Mouse (Mus musculus) liver, embryonic 11.5 days (tissue): Measurements from ENCODE around the gene Gys1. TPM values are rescaled to one million over a fixed set of nuclear protein-coding genes. Genes with fewer than 3 reads are reported as not detected.

ENCODE experiments used
- ATAC-seq: fragments of 200-750 bp; cut with Nextera tagmentation; replicated peaks from 2 replicates; pipeline ENCODE4 v1.8.0; 2017; ENCODE audit warnings: moderate number of reproducible peaks, mild to moderate bottlenecking, moderate TSS enrichment, moderate library complexity; ENCODE audit not compliant: low FRiP score
- DNase-seq: peaks from one replicate; pipeline ENCODE4 v3.0.0-alpha.2; 2017; ENCODE audit warnings: low spot score
- H3K27ac ChIP-seq: fragments of 300-500 bp; sonication (generic); 2 replicates; pipeline ENCODE4 v1.5.1; 2014; ENCODE audit warnings: mild to moderate bottlenecking, low read depth, low read length, control low read depth
- H3K27me3 ChIP-seq: fragments of 300-500 bp; sonication (generic); replicated peaks from 2 replicates; pipeline ENCODE4 v1.6.1; 2014; ENCODE audit warnings: low read length, mixed read lengths; ENCODE audit not compliant: control insufficient read depth, insufficient read depth
- H3K36me3 ChIP-seq: fragments of 300-500 bp; sonication (generic); 2 replicates; pipeline ENCODE4 v1.6.1; 2014; ENCODE audit warnings: mild to moderate bottlenecking, low read length, moderate library complexity, mixed read lengths; ENCODE audit not compliant: control insufficient read depth, insufficient read depth
- H3K4me1 ChIP-seq: fragments of 300-500 bp; sonication (generic); replicated peaks from 2 replicates; pipeline ENCODE4 v1.6.1; 2014; ENCODE audit warnings: low read length, mixed read lengths; ENCODE audit not compliant: control insufficient read depth, insufficient read depth
- H3K4me2 ChIP-seq: fragments of 300-500 bp; sonication (generic); 2 replicates; pipeline ENCODE4 v1.6.1; 2014; ENCODE audit warnings: mild to moderate bottlenecking, control low read depth, moderate library complexity
- H3K4me3 ChIP-seq: fragments of 300-500 bp; sonication (generic); 2 replicates; pipeline ENCODE4 v1.5.1; 2014; ENCODE audit warnings: low read depth, low read length, control low read depth
- H3K9ac ChIP-seq: fragments of 300-500 bp; sonication (generic); 2 replicates; pipeline ENCODE4 v1.6.1; 2014; ENCODE audit warnings: low read depth, low read length, control low read depth
- H3K9me3 ChIP-seq: fragments of 300-500 bp; sonication (generic); 2 replicates; pipeline ENCODE4 v1.6.1; 2016; ENCODE audit warnings: low read length, inconsistent platforms, mixed read lengths; ENCODE audit not compliant: control insufficient read depth
- WGBS: fragments of 180-500 bp; shearing (Covaris S2); extraction: QIAGEN DNeasy Blood & Tissue Kit; methylation state at CpG from one replicate; pipeline ENCODE4 v1.1.7; 2014; 5-methylcytosine and 5-hydroxymethylcytosine counted together
- polyA plus RNA-seq: library from polyadenylated mRNA; unstranded; fragments of >200 nt; fragmentation: Nextera tagmentation; extraction: Ambion mirVana; gene quantifications from 2 replicates; pipeline ENCODE4 v1.2.1, GENCODE M21; 2014

Gene Gys1
- polyA plus RNA-seq, 1 experiment from 2014 or later = 23.7 TPM

GRCm38 (mm10) chr7:45487861-45488292 is 53.2 kb downstream of the Gys1 start:
- WGBS = 34% methylated on average over 11 of the region's 11 CpGs
- Histone ChIP-seq H3K4me1 (peaks cover 43% of the 10 kb centered on the region), H3K27me3 (no peaks in the 10 kb centered on the region), H3K27ac (peak overlapping the region; percentile 60; the same call in 1 of the 2 replicates), H3K4me2 (peak overlapping the region; percentile 73), H3K4me3 (peak overlapping the region; percentile 52), H3K36me3 (0 out of 2 replicates have a peak, but pooled peaks cover under 1% of the 10 kb centered on the region), H3K9ac (peak overlapping the region; percentile 68), H3K9me3 (no peaks in the 10 kb centered on the region)
- no peak for ATAC-seq
- DNase-seq = no peak

- WGBS = 7% methylated on average over 38 of the region's 38 CpGs
- Histone ChIP-seq H3K36me3 (peaks cover 6% of the 10 kb centered on the region), H3K4me1 (peaks cover 43% of the 10 kb centered on the region), H3K9ac (peak within 1 kb of the TSS; percentile 68), H3K27ac (peak within 1 kb of the TSS; percentile 60), H3K9me3 (no peaks in the 10 kb centered on the region), H3K27me3 (no peaks in the 10 kb centered on the region), H3K4me2 (peak within 1 kb of the TSS; percentile 73), H3K4me3 (peak within 1 kb of the TSS; percentile 52)
- DNase-seq = peak; percentile 62
- peak; percentile 39; the same call in 1 of the 2 replicates for ATAC-seq
Measured at GRCm38 (mm10) chr7:45488293-45489204, 53.9 kb downstream of the Gys1 start, which contains the start of gene Dhdh. Dhdh (minus strand) TSS chr7:45488805.

- 46% methylated on average over 7 of the region's 7 CpGs for WGBS
- peak overlapping the region; percentile 73 for H3K4me2 ChIP-seq
- H3K9ac ChIP-seq = no peak overlapping the region
- H3K9me3 ChIP-seq = no peaks in the 10 kb centered on the region
- peak; percentile 35 for ATAC-seq
- H3K27me3 ChIP-seq = no peaks in the 10 kb centered on the region
- H3K4me3 ChIP-seq = no peak overlapping the region
- peaks cover 16% of the 10 kb centered on the region for H3K36me3 ChIP-seq
- DNase-seq = no peak
- H3K4me1 ChIP-seq = peaks cover 43% of the 10 kb centered on the region
- 0 out of 2 replicates have a peak overlapping the region, but pooled peaks have one; percentile 5 for H3K27ac ChIP-seq
Measured at GRCm38 (mm10) chr7:45489578-45489977, 54.9 kb downstream of the Gys1 start.

GRCm38 (mm10) chr7:45490822-45491221 is 56.2 kb downstream of the Gys1 start:
- H3K36me3 ChIP-seq = peaks cover 24% of the 10 kb centered on the region
- H3K9ac ChIP-seq = 0 out of 2 replicates have a peak overlapping the region, but pooled peaks have one; percentile 16
- H3K27ac ChIP-seq = peak overlapping the region; percentile 71
- H3K4me2 ChIP-seq = peak overlapping the region; percentile 58
- WGBS = 43% methylated on average over 9 of the region's 9 CpGs
- no peak overlapping the region for H3K4me3 ChIP-seq
- no peaks in the 10 kb centered on the region for H3K9me3 ChIP-seq
- DNase-seq = peak; percentile 55
- peaks cover 43% of the 10 kb centered on the region for H3K4me1 ChIP-seq
- ATAC-seq = no peak
- no peaks in the 10 kb centered on the region for H3K27me3 ChIP-seq

- Histone ChIP-seq H3K4me3 (no peak overlapping the region), H3K4me2 (peak overlapping the region; percentile 58), H3K27ac (peak overlapping the region; percentile 71), H3K9ac (0 out of 2 replicates have a peak overlapping the region, but pooled peaks have one; percentile 16), H3K27me3 (no peaks in the 10 kb centered on the region), H3K9me3 (no peaks in the 10 kb centered on the region), H3K36me3 (peaks cover 24% of the 10 kb centered on the region), H3K4me1 (peaks cover 41% of the 10 kb centered on the region)
- ATAC-seq (peak; percentile 59; the same call in 1 of the 2 replicates), DNase-seq (no peak)
- WGBS = 18% methylated on average over 3 of the region's 3 CpGs
Measured at GRCm38 (mm10) chr7:45491264-45491663, 56.6 kb downstream of the Gys1 start.

- Histone ChIP-seq H3K27ac (no peak overlapping the region), H3K9ac (no peak overlapping the region), H3K4me1 (peaks cover 31% of the 10 kb centered on the region), H3K27me3 (no peaks in the 10 kb centered on the region), H3K36me3 (peaks cover 27% of the 10 kb centered on the region), H3K4me2 (no peak overlapping the region), H3K4me3 (no peak overlapping the region), H3K9me3 (no peaks in the 10 kb centered on the region)
- DNase-seq (no peak), ATAC-seq (no peak)
- WGBS = 94% methylated on average over 8 of the region's 8 CpGs
Measured at GRCm38 (mm10) chr7:45492225-45492844, 57.7 kb downstream of the Gys1 start.

- H3K4me3 ChIP-seq = no peak overlapping the region
- peaks cover 28% of the 10 kb centered on the region for H3K4me1 ChIP-seq
- no peaks in the 10 kb centered on the region for H3K9me3 ChIP-seq
- no peak for ATAC-seq
- H3K9ac ChIP-seq = no peak overlapping the region
- WGBS = 93% methylated on average over 5 of the region's 5 CpGs
- H3K36me3 ChIP-seq = peaks cover 27% of the 10 kb centered on the region
- H3K4me2 ChIP-seq = no peak overlapping the region
- H3K27me3 ChIP-seq = no peaks in the 10 kb centered on the region
- DNase-seq = no peak
- H3K27ac ChIP-seq = no peak overlapping the region
Measured at GRCm38 (mm10) chr7:45492951-45493350, 58.3 kb downstream of the Gys1 start.

GRCm38 (mm10) chr7:45494548-45494947 is 59.9 kb downstream of the Gys1 start:
- Histone ChIP-seq H3K9ac (no peak overlapping the region), H3K9me3 (no peaks in the 10 kb centered on the region), H3K4me2 (no peak overlapping the region), H3K27me3 (no peaks in the 10 kb centered on the region), H3K36me3 (peaks cover 36% of the 10 kb centered on the region), H3K4me1 (peaks cover 19% of the 10 kb centered on the region), H3K27ac (peak overlapping the region; percentile 55; the same call in 1 of the 2 replicates), H3K4me3 (no peak overlapping the region)
- 84% methylated on average over 9 of the region's 9 CpGs for WGBS
- no peak for DNase-seq
- ATAC-seq = no peak
